Mouse (Mus musculus) intestine, postnatal 0 days (tissue): ENCODE results near the gene Syt15. TPM values are rescaled to one million over a fixed set of nuclear protein-coding genes. Genes with fewer than 3 reads are reported as not detected.

Experiments
- ATAC-seq: fragments of 200-750 bp; cut with Nextera tagmentation; 2 replicates; pipeline ENCODE4 v1.8.0; 2017; ENCODE audit warnings: mild to moderate bottlenecking, moderate TSS enrichment, moderate library complexity
- H3K27ac ChIP-seq: fragments of 300-500 bp; sonication (generic); 2 replicates; pipeline ENCODE4 v1.5.1; 2014; ENCODE audit warnings: mild to moderate bottlenecking, low read depth, low read length, moderate library complexity
- H3K27me3 ChIP-seq: fragments of 300-500 bp; sonication (generic); replicated peaks from 2 replicates; pipeline ENCODE4 v1.6.1; 2014; ENCODE audit warnings: low read length, mixed read lengths; ENCODE audit not compliant: control insufficient read depth, insufficient read depth
- H3K36me3 ChIP-seq: fragments of 300-500 bp; sonication (generic); 2 replicates; pipeline ENCODE4 v1.6.1; 2014; ENCODE audit warnings: mild to moderate bottlenecking, moderate library complexity; ENCODE audit not compliant: control insufficient read depth, insufficient read depth
- H3K4me1 ChIP-seq: fragments of 300-500 bp; sonication (generic); replicated peaks from 2 replicates; pipeline ENCODE4 v1.6.1; 2014; ENCODE audit warnings: antibody characterized with exemption, low read length, mixed read lengths; ENCODE audit not compliant: control insufficient read depth, insufficient read depth
- H3K4me2 ChIP-seq: fragments of 300-500 bp; sonication (generic); replicated peaks from 2 replicates; pipeline ENCODE4 v1.6.1; 2014; ENCODE audit warnings: low read depth, mild to moderate bottlenecking, moderate library complexity
- H3K4me3 ChIP-seq: fragments of 300-500 bp; sonication (generic); 2 replicates; pipeline ENCODE4 v1.5.1; 2014; ENCODE audit warnings: low read depth, low read length
- H3K9ac ChIP-seq: fragments of 300-500 bp; sonication (generic); 2 replicates; pipeline ENCODE4 v1.6.1; 2014; ENCODE audit warnings: mild to moderate bottlenecking, low read depth, low read length
- H3K9me3 ChIP-seq: fragments of 300-500 bp; sonication (generic); 2 replicates; pipeline ENCODE4 v1.6.1; 2016; ENCODE audit warnings: mixed run types; ENCODE audit not compliant: control insufficient read depth
- CTCF ChIP-seq: sonication (generic); IDR thresholded peaks from 2 replicates; pipeline ENCODE4 v1.5.1; 2016; ENCODE audit warnings: low read depth, mild to moderate bottlenecking, control low read depth, antibody characterized with exemption, moderate library complexity
- WGBS: fragments of 180-500 bp; shearing (Covaris S2); extraction: QIAGEN DNeasy Blood & Tissue Kit; methylation state at CpG from one replicate; pipeline ENCODE4 v1.1.7; 2014; 5-methylcytosine and 5-hydroxymethylcytosine counted together
- polyA plus RNA-seq: library from polyadenylated mRNA; unstranded; fragments of >200 nt; fragmentation: Nextera tagmentation; extraction: Ambion mirVana; gene quantifications from 2 replicates; pipeline ENCODE4 v1.2.1, GENCODE M21; 2015

The Syt15 gene
- polyA plus RNA-seq, 1 experiment from 2014 or later = 1.0 TPM

DNA sequence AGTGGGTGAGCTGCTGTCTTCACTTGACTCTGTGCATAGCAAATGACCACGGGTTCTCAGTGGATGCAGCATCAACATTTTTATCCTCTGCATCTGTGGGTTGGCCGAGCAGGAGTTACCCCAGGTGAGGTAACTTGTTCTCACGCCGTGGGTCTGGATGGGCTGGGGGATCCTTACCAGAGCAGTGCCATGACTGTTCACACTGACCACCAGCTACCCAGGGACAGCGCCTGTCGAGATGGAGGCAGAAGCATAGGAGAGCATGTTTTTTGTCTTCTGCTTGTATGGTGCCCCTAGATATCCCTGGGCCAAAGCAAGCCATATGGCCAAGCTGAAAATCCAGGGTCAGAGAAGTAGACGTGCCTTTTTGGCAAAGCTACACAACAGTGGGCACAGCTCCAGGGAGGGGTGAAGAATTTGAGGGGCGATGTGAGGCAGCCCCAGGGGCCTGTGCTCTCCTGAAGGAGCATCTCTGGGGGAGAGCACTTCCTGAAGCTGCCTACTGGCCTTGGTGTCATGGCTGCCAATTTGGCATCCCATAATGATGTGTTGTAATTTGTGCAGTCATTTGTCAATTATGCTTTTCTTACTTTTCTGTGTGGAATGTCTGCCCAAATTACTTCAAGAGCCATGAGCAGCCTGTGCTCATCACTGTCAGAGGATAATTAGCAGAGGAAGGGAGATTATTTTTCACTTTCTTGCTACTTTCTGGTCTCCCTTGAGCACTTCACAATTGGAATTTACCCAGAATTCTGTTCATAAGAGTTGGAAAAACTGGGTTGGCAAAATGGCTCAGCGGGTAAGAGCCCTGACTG, 13.7 kb downstream of the Syt15 start:
- H3K4me2 ChIP-seq = no peak overlapping the region
- no peak overlapping the region for H3K27ac ChIP-seq
- no peaks in the 10 kb centered on the region for H3K9me3 ChIP-seq
- H3K4me3 ChIP-seq = no peak overlapping the region
- no peaks in the 10 kb centered on the region for H3K4me1 ChIP-seq
- H3K36me3 ChIP-seq = no peaks in the 10 kb centered on the region; the same call in 1 of the 2 replicates
- no peaks in the 10 kb centered on the region for H3K27me3 ChIP-seq
- TF ChIP-seq CTCF = no peak
- 81% methylated on average over 9 of the region's 9 CpGs for WGBS
- H3K9ac ChIP-seq = no peak overlapping the region
- ATAC-seq = no peak

- no peak overlapping the region for H3K4me2 ChIP-seq
- 79% methylated on average over 4 of the region's 4 CpGs for WGBS
- no peak overlapping the region for H3K4me3 ChIP-seq
- no peaks in the 10 kb centered on the region; the same call in 1 of the 2 replicates for H3K36me3 ChIP-seq
- H3K9ac ChIP-seq = no peak overlapping the region
- H3K9me3 ChIP-seq = no peaks in the 10 kb centered on the region
- no peak for ATAC-seq
- H3K27ac ChIP-seq = no peak overlapping the region
- no peaks in the 10 kb centered on the region for H3K4me1 ChIP-seq
- no peak for TF ChIP-seq CTCF
- H3K27me3 ChIP-seq = no peaks in the 10 kb centered on the region
Observed at GRCm38 (mm10) chr14:34233846-34234245, 14.5 kb downstream of the Syt15 start.

GRCm38 (mm10) chr14:34234630-34235380, 15.4 kb downstream of the Syt15 start:
- Histone ChIP-seq H3K27ac (no peak overlapping the region), H3K4me2 (peak overlapping the region; percentile 67), H3K27me3 (no peaks in the 10 kb centered on the region), H3K9ac (no peak overlapping the region), H3K4me1 (no peaks in the 10 kb centered on the region), H3K9me3 (no peaks in the 10 kb centered on the region), H3K36me3 (no peaks in the 10 kb centered on the region; the same call in 1 of the 2 replicates), H3K4me3 (peak overlapping the region; percentile 26)
- TF ChIP-seq CTCF = peak; percentile 98
- WGBS = 11% methylated on average over 16 of the region's 16 CpGs
- ATAC-seq = peak; percentile 90

DNA sequence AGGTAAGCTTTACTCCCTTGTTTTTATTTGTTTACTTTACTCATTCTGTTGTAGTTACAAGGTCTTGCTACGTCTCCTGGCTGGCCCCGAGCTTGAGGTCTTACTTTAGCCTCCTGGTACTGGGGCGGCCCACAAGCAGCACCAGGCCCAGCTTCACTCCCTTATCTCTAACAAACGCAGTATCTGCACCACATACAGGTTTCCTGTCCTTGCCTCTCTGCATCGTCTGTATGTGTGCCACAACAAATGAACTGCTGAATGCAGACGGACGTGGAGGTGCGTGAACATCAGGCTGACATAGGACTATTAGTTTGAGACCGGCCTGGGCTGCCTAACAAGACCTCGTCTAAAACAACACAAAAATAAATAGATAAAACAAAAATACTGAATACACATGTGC, 20.9 kb downstream of the Syt15 start:
- Histone ChIP-seq H3K4me2 (no peak overlapping the region), H3K4me3 (no peak overlapping the region), H3K9me3 (no peaks in the 10 kb centered on the region), H3K4me1 (no peaks in the 10 kb centered on the region), H3K27ac (no peak overlapping the region), H3K36me3 (no peaks in the 10 kb centered on the region; the same call in 1 of the 2 replicates), H3K27me3 (no peaks in the 10 kb centered on the region), H3K9ac (no peak overlapping the region)
- no peak for ATAC-seq
- no peak for TF ChIP-seq CTCF
- WGBS = 65% methylated on average over 10 of the region's 10 CpGs

DNA sequence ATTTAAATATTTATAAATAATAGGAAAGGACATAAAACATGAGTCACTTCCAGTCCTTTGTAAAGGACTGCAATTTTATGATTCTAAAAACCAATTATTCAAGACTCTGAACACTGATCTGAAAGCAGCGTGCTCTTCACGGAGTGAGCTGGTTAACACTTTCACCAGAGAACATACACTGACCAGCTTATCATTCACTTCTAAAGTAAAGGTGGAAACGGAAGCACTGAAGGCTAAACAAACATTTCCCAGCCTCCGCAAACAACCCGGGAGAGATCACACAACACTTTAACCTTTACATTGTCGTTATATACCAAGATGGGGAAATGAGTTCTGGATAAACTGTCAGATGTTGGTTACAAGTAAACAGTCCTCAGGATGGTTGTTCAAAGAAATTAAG, 21.3 kb downstream of the Syt15 start:
- 40% methylated on average over 6 of the region's 6 CpGs for WGBS
- ATAC-seq = no peak
- Histone ChIP-seq H3K4me1 (no peaks in the 10 kb centered on the region), H3K4me3 (no peak overlapping the region), H3K36me3 (no peaks in the 10 kb centered on the region; the same call in 1 of the 2 replicates), H3K27me3 (no peaks in the 10 kb centered on the region), H3K27ac (no peak overlapping the region), H3K4me2 (no peak overlapping the region), H3K9me3 (no peaks in the 10 kb centered on the region), H3K9ac (no peak overlapping the region)
- no peak for TF ChIP-seq CTCF

GRCm38 (mm10) chr14:34252470-34253145, 33.2 kb downstream of the Syt15 start:
- ATAC-seq = no peak
- Histone ChIP-seq H3K4me1 (no peaks in the 10 kb centered on the region), H3K9ac (no peak overlapping the region), H3K4me3 (no peak overlapping the region), H3K27me3 (no peaks in the 10 kb centered on the region), H3K9me3 (no peaks in the 10 kb centered on the region), H3K36me3 (no peaks in the 10 kb centered on the region), H3K4me2 (no peak overlapping the region), H3K27ac (no peak overlapping the region)
- no peak for TF ChIP-seq CTCF
- 31% methylated on average over 5 of the region's 6 CpGs for WGBS
